Mouse (Mus musculus): Measurements from ENCODE around the gene Kansl2. TPM values are rescaled to one million over a fixed set of nuclear protein-coding genes. Genes with fewer than 3 reads are reported as not detected.
A peak's percentile ranks its signal among the peaks of the same experiment; 100 is the strongest.

The Kansl2 gene
- 10 to 100 TPM; 85.3 to 94.8 TPM for total RNA-seq (2021)
- long read RNA-seq, experiment 1, transcript Kansl2-204 (10 exons, 3,596 nt) = major isoform, 86 of 167 reads
- long read RNA-seq, experiment 1, transcript Kansl2-202 (10 exons, 2,324 nt) = minor isoform, 22 of 167 reads
- long read RNA-seq, experiment 1, partial matches to known transcripts = 9 of 167 reads
- long read RNA-seq, experiment 1, other reads (novel, unspliced or antisense) = 48 of 167 reads
- long read RNA-seq, experiment 2, transcript Kansl2-202 (10 exons, 2,324 nt) = minor isoform, 36 of 314 reads
- long read RNA-seq, experiment 2, transcript Kansl2-204 (10 exons, 3,596 nt) = major isoform, 154 of 314 reads
- long read RNA-seq, experiment 2, partial matches to known transcripts = 49 of 314 reads
- long read RNA-seq, experiment 2, other reads (novel, unspliced or antisense) = 73 of 314 reads

- DNase-seq (ENCODE audit: low spot score in 2 of 2) = peak; percentile 82 to 92
Observed at GRCm38 (mm10) chr15:98533881-98534627, at the start of gene Kansl2. Gene Kansl2 (minus strand): TSS chr15:98534264.

- DNase-seq (ENCODE audit: low spot score in 2 of 2) = no peak
Observed at GRCm38 (mm10) chr15:98582996-98583395, 48.9 kb upstream of the Kansl2 start.

DNA sequence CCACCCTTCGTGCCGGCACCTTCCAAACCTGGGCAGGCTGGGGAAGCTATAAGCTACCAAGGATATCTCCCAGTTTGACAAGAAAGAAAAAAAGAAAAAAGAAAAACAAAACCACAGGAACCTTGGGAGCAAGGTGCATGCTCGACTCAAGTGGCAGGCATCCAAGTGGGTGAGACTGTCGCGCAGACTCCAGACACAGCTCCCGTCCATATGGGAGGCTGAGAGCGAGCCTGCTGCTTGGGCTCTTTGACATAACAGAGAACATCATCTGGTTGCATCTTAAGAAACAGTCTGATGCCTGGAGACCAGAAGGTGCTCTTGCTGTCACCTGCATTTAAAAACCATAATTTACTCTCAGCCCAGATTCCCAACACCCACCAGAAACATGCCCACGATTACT is 48.3 kb upstream of the Kansl2 start:
- no peak for DNase-seq (ENCODE audit: low spot score in 2 of 2)

GRCm38 (mm10) chr15:98579795-98580464 is 45.9 kb upstream of the Kansl2 start:
- peak in 1 of 2 experiments; percentile 60 for DNase-seq (ENCODE audit: low spot score in 2 of 2)

DNA sequence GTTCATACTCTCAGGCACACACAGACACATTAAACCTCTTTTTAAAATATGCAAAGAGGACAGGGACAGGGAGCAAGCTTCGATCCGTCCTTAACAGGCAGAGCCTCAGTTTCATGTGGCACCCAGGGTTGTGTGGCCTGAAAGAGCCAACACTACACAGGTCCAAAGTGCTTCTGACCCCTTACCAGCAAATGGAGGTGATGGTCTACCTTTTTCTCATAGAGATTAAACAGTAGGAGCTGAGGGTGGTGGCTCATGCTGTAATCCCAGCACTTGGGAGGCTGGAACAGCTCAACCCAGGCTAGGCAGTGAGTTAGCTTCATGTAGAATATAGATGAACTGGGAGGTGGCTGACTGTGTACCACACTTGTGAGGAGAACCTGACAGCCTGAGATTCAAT is 45.2 kb upstream of the Kansl2 start:
- DNase-seq (ENCODE audit: low spot score in 2 of 2) = no peak

- no peak for DNase-seq (ENCODE audit: low spot score in 2 of 2)
Observed at GRCm38 (mm10) chr15:98573293-98573692, 39.2 kb upstream of the Kansl2 start.

DNA sequence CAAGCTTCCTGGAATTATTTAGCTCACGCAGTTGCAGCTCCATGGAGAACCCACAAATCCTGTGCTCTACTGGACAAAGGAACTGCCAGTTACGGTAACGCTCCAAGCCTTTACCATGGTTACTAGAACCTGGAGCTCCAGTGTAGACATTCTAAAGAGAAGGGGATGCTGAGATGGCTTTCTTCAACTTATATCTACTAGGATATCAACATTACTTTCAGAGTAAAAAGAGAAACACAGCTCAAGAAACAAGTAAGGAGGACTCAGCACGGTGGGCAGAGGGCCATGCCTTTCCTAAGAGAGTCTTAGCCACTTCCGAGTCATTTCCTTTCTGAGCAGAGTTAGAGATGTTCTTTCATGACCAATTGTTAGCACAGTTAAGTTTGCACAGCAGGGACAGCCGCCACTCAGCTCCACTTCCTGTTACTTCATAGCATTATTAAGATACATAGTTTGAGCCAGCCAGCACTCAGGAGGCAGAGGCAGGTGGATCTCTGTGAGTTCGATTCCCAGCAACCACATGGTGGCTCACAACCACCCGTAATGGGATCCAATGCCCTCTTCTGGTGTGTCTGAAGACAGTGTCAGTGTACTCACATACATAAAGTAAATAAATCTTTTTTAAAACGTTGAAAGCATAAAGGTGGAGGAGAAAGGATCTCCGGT is 36.9 kb upstream of the Kansl2 start, which contains the start of the genes Ccnt1 and 4930415O20Rik:
Ccnt1 (minus strand) TSS at position 51 of the 666 bp plus-strand sequence.
4930415O20Rik (plus strand) TSS at position 132 of the 666 bp plus-strand sequence.
- DNase-seq (ENCODE audit: low spot score in 2 of 2) = no peak

DNA sequence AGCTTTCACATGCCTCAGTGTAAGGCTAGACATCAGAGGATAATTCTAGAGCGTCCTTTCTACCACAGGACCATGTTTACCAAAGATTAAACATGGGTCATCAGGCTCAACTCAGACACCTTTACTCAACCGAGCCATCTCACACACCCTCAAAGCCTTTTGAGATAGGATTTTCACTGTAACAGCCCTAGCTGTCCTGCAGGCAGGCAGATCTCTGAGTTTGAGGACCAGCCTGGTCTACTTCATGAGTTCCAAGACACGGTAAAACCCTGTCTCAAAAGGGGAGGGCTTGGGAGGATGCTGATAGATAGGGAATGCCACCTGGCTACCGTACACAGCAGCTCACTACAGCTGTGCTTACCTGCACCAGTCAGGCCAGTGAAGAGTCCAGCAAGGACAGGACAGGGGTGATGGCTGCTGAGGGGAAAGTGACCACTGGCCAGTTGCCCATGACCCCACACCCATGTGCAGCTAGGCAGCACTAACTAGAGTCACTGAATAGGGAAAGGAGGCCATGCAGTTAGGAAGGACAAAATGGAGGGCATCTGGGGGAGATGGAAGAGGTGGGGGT is 35.8 kb upstream of the Kansl2 start:
- DNase-seq (ENCODE audit: low spot score in 2 of 2) = no peak

- no peak for DNase-seq (ENCODE audit: low spot score in 2 of 2)
Observed at GRCm38 (mm10) chr15:98569216-98569615, 35.2 kb upstream of the Kansl2 start.

- DNase-seq (ENCODE audit: low spot score in 2 of 2) = no peak
Observed at GRCm38 (mm10) chr15:98568256-98569033, 34.4 kb upstream of the Kansl2 start.

GRCm38 (mm10) chr15:98567278-98568134 is 33.4 kb upstream of the Kansl2 start:
- DNase-seq (ENCODE audit: low spot score in 2 of 2) = peak; percentile 99

GRCm38 (mm10) chr15:98566973-98567277 is 32.9 kb upstream of the Kansl2 start:
- DNase-seq (ENCODE audit: low spot score in 2 of 2) = no peak

- DNase-seq (ENCODE audit: low spot score in 2 of 2) = no peak
Observed at GRCm38 (mm10) chr15:98557186-98557585, 23.1 kb upstream of the Kansl2 start.

GRCm38 (mm10) chr15:98555881-98556280 is 21.8 kb upstream of the Kansl2 start:
- DNase-seq (ENCODE audit: low spot score in 2 of 2) = no peak

GRCm38 (mm10) chr15:98552758-98553157 is 18.7 kb upstream of the Kansl2 start:
- DNase-seq (ENCODE audit: low spot score in 2 of 2) = no peak

DNA sequence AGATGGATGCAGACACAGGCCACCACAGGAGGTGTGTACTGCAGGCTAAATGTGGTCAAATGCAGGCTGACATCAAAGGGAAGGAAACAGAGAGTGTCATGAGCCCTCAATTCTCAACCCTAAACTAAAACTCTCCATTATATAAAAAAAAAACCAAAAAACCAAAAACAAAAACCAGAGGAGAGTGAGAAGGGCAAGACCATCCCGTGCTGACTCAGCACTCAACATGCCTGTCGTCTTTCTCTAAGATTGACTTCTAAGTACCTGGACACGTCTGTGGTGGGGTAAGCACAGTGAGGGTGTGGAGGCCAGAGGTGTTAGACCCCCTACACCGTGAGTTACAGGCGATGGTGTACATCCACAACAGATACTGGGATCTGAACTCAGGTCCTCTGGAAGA is 12.8 kb upstream of the Kansl2 start:
- DNase-seq (ENCODE audit: low spot score in 2 of 2) = no peak

GRCm38 (mm10) chr15:98545151-98545550 is 11.1 kb upstream of the Kansl2 start:
- DNase-seq (ENCODE audit: low spot score in 2 of 2) = no peak

DNA sequence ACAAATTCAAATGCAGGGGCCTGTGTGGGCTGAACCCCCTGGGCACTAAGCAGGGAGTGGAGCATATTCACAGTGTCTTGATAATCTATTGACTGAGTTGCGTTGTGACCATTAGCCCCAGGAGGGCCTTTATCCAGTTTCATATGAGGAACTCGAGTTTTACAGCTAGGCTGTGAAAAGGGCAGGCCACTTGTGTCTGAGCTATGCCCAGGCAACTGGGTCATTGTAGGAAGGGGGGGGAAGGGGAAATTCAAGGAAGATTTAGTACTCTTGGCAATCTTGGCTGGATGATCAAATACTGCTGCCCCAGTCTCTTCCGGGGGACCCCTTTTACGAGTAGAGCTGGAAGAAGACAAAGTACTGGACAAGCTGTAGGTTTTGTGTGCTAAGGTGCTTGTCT is 9.3 kb upstream of the Kansl2 start:
- no peak for DNase-seq (ENCODE audit: low spot score in 2 of 2)

DNA sequence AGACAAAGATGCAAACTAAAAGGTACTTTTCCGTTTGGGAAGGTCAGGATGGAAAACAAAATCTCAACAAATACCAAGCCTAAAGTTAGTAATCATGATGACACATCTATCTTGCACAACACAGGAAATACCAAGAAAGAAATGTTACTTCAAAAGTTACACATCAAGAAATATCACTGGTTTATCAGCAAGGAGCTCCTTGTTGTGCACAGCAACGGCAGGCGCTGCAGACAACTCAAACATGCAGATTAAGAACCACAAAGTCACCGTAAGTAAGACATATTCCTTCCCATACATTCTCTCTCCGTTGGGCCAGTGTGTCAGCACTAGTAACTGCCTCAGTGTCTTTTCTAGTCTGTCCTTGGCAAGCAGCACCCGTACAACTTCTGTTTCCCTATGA is 7.0 kb upstream of the Kansl2 start:
- DNase-seq (ENCODE audit: low spot score in 2 of 2) = no peak
